Mouse (Mus musculus): ENCODE results near the gene Parn.
A peak's percentile ranks its signal among the peaks of the same experiment; 100 is the strongest.

Gene Parn

DNA sequence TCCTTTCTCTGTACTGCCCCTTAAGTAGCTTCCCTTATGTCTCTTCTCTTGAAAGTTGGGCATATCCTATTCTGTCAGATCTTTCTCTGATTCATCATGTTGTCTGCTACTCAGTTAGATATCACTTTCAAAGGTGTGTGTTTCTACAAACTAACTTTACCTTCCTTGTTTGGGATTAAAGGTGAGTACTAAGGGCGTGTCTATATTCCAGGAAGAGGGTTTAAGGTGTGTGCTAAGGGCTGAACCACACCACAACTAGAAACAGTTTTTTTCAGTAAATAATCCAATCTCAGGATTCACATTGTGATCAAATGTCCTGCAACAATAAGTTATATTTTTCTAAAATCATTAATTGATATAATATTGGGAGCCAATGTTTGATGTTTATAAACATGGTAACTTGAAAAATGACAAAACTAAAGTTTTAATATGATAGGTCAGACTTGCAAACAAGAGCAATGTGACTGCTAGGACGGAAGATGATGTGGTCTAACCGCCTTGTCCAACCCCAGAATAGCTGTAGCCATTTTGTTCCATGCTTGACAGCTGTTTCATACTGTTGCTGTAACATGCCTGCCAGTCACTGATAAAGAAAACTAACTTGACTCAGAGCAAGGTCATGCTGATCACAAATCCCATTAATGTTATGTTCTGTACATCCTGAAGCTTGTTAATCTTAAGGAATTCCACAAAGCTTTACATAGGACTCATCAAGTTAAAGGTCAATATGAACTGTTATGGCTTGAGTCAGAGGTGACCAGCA lies 46.0 kb downstream of the Parn start:
- DNase-seq: no peak

DNA sequence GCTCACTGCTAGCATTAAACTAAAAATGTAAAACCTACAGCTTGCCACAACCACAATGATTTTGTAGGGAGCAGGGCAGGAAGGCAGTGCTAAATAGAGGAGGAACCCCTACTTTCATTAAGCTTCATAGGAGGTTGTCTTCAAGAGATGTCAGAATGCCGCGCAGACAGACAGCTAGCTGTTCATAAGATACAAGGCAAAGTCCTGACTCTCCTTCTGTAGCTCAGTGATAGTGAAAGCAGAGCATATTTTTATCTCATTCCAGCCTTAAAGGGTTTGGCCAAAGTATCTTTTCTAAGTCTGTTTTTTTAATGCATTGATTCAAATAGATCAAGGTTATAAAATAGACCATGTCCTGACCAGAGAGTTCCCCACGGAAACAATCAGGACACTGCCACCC lies 47.8 kb downstream of the Parn start:
- DNase-seq: no peak

DNA sequence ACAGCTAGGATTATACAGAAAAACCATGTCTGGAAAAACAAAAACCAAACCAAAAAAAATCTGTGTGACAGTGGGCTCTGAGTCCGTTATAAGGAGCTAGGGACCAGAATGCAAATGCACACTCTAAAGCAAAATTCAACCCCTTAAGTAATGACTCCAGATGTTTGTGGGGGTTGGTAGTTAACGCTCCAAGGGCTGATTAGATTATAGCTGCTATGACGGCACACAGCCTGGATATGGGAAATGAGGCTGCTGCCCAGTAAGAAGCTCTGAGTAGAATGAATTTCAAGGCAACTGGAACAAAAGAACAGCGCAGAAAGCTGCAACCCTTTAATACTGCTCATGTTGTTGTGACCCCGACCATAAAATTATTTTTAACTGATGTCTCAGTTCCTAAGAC lies 52.7 kb downstream of the Parn start:
- DNase-seq: no peak

DNA sequence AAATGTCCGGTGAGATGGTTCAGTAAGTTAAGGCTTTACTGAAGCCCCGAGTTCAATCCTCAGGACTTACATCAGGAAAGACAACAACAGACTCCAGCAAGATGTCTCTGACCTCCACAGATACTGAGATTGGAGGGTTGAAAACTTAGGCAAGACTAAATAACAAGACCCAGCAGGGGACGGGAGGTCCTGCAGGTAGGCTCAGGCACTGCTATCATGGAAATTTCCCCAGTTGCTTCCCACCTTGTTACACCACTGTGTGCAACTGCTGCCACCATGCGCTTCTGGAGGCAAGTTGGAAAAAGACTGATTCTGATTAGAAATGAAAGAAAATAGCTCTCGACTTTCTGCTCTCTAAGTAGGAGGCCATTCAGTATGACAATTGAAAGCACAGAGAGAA lies 55.4 kb downstream of the Parn start:
- no peak for DNase-seq

DNA sequence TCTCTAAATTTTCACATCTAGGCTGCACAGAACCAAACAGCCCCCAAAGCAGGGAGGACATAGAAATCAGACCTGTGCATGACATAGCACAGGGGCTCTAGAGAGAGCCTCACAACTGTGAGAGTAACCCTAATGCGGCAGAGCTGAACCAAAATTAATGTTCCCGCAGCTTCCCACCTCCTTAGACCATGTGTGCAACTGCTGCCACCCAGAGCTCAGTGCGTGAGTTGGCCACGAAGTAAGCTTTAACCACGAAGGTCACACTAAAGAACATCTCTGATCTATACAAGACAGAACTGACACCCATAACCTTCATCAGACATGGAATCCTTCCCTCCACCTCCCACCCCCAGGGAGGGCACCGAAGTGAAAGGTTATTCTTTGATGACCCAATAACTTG lies 55.9 kb downstream of the Parn start:
- peak; percentile 5 for DNase-seq

DNA sequence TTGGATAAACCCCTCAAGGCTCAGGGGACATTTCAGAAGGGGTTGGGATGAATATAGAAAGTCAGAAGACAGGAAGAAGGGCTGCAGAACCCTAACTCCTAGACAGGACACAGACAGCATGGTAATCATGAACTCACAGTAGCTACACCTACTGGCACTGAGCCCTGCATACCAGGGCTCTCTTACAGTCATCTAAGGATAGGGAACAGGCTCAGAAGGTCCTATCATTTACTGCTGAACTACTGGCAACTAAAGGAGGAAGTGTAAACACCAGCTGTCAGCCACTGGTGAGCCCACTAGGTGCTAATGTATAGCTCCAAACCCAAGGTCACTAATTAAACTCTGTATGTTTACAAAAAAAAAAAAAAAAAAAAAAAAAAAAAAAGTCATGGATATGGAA lies 56.6 kb downstream of the Parn start:
- DNase-seq: peak; percentile 31

DNA sequence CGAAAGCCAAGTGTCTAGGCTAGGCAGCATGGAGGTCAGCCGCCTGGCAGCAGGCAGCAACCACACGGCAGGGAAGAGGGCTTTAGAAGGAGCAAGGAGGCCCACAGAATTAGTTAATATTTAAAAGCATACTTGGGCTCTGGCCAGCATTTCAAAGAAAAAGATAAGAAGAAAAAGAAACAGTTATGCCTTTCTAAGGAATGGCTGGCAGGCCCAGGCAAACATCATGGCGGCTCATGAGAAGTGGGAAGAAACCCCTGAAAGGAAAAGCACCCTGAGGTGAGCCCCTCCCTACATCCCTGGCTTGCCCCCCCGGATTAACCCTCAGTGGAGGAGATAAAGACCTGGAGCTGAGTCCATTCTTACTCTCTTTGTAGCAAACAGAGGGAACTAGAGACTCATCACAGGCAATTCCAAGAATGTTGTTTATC lies 57.0 kb downstream of the Parn start:
- DNase-seq: peak; percentile 28

DNA sequence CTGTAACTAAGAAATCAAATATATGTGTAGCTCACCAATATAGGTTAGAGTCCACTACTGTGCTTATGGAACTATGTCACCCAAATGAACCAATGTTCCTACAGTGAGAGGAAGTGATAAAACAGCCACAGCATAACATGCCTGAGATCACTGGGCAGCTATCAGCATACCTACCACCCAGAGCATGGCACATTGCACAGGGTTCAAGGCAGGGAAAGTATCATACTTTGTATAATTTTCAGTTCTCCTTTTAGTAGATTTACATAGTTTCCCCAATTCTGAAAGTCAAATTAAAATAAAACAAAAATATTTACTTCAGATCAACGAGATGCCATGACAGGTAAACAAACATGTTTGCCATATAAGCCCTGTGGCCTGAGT lies 59.3 kb downstream of the Parn start:
- no peak for DNase-seq

DNA sequence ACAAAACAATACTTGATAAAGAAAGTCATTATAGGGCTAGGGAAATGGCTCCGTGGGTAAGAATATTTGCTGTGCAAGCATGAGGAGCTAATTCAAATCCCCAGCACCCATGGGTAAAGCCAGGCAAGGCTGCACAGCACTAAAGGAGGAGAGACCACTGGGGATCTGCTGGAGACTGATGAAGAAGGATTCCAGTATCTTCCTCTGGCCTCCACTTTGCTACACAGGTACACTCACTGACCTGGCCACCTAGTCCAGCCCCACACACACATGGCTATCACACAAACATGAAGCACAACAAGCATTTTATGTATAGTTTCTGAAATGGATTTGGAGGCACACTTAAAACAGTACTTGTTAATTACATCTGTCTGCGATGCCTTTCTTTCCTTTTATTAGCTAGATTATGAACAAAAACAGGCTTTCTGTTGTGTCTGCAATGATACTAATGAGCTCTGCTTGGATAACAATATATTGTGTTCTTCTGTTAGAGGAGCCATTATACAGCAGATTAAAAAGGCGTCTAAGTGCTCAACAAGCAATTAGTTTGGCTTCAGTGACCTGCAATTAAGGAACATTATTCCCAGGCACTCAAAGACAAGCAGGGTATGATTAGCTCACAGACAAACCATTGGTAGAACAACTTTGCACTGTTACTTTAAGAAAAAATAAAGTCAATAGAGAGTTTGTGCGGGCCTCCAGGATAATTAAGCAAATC lies 59.8 kb downstream of the Parn start:
- no peak for DNase-seq

DNA sequence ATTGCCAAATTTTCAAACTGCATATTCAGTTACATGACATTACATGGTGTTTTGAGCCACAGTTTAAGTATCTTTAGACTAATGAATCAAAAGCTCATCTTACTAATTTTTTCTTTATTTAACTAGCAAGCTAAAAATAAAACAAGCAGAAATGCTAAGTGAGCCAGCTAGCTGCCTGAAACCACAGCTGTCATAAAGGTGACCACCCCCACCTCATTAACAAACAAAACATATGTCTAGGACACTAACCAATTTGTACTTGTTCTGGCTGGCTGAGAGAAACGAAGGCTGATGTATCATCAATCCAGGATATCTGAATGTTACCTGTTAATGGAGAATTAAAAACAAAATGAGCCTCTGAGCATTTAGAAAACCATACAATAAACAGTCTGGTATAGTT lies 65.2 kb downstream of the Parn start:
- no peak for DNase-seq

DNA sequence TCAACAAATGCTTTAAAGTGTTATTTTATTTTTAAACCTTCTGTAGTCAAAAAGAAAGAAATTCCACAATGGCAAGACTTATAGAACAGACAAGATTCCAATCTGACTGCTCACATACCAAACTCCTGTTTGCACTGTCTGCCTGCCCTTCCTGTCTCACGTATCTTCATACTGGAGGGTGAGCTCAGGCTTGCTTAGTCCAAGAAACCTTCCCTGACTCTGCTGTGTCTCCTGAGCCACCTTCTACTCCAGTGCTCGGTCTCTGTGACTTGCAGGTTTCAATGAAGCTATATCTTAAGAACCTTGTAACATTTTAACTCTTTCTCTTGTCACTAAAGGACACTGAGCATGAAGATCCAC lies 78.9 kb downstream of the Parn start:
- DNase-seq: no peak

DNA sequence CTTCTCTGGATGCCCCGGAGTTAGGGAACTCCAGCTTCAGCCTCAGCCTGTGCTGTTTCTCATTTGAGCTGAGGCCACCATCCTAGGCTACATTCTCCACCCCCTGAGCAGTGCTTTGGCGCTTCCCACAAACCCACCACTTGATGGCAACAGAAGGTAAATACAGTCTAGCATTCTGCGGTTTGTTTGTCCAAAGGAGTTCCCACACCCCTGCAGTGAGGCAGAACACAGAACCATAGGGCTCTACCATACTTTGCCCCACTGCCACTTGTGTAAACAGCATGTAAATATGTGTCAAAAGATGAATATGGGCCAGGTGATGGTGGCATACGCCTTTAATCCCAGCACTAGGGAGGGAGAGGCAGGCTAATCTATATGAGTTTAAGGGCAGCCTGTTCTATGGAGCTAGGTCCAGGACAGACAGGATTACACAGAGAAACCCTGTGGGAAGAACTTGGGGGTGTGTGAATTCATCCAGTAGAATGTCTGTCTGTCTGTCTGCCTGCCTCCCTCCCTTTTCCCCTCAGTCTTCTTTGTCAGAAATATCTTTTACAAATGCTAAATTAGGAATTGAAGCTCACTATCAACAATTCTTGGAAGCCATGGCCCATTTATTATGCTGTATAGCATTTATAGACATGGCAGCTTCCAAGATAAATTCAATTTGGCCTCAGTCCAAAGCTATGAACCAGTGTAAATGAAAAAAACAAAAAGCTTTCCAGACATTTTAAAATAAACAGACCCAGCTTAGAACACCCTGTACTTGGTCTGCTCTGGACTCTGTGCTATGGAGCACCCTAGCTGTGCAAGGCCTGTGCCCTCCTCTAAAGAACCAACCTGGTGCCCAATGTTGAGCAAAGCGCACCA lies 79.6 kb downstream of the Parn start:
- peak; percentile 8 for DNase-seq

DNA sequence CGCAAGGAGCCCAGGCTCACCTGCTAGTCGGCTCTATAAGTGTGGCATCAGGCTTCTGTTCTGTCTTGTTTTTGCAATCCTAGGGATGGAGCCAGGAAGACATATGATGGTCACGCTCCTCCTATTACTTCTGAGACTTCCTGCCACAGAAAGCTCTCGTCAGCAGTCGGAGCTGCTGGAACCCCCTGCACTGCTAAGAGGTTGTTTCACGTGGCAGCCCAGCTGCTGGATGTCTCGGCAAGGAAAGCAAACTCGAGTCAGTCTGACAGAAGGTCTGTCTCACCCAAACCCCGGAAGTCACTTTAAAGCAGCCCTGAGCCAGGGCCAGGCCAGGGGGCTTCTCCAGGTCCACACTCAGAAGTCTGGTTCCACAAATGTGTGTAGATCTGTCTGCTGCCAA lies 82.7 kb downstream of the Parn start:
- peak; percentile 7 for DNase-seq

DNA sequence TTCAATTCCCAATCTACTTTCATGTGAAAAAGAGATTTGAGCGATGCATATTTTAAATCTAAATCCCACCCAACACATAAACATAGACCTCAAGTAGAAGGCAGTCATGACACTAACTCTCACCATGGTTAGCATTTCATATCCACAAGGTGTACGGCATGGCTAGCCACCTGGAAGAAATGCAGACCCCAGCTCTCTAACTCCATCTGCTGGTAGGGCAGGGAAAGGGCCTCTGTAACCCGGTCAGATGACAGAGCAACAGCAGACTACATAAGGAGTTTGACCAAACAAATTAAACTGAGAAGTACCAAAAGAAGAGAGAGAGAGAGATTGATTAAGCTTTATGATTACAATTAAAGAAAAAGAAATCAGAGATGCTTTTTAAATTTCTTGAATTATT lies 87.2 kb downstream of the Parn start:
- DNase-seq: peak; percentile 12

DNA sequence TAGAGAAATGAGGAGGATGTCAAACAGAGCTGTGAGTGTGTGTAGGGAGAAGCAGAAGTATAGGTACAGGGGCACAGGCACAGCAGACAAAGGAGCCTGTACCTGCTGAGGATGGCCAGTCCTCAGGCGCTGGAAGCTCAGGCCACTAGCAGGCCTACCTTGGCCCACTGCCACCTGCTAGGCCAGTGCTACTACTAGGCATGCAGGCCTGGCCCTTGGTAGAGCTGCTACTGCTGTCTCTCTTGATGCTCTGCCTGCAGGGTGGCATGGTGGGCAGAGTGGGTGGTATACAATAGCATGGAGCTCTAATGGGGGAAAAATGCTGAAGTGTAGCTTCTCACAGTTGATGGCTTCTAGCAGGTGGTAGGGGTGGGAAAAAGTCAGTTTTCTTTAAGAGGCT lies 88.0 kb downstream of the Parn start:
- DNase-seq: no peak

DNA sequence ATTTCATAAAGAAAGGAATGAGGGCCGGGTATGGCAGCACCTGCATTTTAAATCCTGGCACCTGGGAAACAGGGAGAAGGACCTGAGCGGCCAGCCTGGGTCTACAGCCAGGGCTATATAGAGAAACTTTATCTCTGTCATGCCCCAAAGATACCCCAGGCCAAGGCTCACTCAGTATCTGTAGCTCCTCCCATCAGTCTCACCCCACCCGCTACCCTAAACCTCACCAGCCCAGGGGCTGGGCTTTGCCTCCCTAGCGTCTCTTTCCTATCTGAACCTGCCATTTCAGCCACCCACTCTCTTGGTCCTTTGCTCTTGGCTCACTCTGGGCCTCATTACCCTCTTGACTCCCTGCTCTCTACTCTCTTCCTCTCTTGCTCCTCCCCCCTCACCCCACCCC lies 92.7 kb downstream of the Parn start:
- DNase-seq: no peak

DNA sequence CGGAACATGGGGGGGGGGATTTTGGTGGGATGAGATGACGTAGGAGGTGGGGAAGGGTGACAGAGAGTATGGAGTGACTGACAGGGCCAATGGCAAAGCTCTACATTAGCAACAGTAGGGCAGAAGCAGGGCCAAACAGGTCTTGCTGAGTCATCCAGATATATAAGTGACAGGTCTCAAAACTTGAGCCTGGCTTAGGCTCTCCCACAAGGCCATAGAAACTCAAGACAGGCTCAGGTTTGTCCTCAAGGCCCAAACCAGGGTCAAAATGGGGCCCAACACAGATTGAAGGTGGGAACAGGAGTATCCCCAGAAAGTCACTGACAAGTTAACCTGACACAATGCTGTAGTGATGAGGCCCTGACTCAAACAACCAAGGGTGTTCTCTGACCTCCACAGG lies 99.7 kb downstream of the Parn start:
- DNase-seq: no peak

DNA sequence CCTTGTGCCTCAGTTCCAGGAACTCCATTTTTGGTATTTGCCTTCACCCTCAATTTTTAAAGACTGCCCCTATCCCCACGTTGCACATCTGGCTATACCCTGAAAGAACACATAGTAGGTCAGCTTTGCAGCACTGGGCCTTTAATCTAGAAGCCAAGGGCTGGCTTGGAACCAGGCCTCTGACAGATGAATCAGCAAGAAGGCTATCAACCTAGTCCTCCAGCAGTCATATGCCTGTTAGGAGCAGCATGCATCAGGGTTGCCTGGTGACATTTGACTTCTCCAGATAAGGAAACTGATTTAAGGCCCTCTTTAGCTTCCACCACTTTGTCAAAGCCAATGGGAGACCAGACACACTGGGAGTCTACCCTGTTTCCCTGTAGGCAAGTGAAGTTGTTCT lies 100.4 kb downstream of the Parn start:
- no peak for DNase-seq

DNA sequence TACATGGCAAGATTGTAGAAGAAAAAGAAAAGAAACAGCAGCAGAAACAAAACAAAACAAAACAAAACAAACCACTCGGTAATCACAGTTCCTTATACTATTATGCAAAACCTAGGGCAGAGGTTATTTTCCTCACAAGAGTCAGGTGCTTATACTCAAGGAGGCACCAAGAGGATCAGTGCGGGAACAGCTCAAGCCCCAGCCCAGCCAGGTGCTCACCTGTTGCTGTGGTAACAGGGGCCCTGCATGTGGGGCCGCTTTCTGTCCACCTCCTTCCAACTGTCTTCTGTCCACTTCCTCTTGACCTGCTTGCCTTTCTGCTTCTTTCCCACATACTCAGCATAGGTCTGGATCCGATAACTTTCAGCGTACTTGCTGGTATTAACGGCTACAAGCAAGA lies 101.6 kb downstream of the Parn start:
- DNase-seq: peak; percentile 17

DNA sequence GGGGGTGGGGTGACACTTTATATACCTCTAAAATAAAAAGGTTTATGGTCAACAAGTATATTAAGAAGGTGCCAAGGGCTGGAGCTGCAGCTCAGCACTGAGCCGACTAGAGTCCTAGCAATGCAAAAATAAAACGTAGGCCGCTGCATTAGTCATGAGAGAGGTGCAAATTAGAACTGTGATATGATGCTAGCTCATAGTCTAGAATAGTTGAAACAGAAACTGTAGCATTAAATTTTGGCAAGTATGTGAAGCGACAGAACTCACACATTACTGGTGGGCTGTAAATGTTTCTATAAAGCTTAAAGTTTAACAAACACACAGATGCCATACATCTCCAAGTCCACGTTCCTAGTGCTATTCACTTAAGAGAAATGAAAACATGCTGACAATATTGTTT lies 102.7 kb downstream of the Parn start:
- DNase-seq: no peak

DNA sequence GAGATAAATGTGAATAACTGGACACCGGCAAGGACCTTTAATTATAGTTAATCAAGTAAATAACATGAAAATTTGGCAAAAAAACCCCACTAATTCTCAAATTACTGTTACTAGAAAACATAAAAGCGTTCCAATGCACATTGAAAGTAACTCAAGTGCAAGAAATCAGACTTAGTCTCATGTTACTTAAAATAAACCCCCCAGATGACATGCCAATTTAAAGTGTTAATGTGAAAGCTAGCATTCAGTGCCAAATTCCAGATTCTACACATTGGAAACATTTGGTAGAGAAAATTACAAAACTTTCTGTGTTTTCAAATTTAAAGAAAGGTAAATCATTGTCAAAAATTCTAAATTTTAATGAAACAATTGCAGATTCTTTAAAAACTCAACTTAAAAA lies 110.2 kb downstream of the Parn start:
- DNase-seq: no peak

DNA sequence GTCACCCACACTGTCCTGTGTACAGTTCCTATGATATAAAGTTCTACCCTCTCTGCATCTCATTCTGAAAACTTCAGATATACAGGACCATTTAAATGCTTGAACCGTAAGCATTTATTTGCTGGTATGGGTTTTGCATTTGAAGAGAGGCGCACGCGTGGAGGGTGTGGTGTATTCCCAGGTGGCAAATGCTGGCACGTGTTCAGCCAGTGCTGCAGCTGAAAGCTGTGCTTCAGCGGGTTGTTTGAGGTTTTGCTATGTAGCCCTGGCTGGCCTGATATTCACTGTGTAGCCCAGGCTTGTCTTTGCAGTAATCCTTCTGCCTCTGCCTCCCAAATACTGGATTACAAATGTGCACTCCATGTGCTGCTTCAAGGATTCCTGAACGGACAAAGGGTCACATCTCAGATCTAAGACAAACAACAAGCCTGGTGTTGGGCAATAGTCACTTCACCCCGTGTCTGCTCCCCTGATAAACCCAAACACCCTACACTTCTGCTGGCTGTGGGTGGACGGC lies 111.0 kb downstream of the Parn start:
- DNase-seq: peak; percentile 13

DNA sequence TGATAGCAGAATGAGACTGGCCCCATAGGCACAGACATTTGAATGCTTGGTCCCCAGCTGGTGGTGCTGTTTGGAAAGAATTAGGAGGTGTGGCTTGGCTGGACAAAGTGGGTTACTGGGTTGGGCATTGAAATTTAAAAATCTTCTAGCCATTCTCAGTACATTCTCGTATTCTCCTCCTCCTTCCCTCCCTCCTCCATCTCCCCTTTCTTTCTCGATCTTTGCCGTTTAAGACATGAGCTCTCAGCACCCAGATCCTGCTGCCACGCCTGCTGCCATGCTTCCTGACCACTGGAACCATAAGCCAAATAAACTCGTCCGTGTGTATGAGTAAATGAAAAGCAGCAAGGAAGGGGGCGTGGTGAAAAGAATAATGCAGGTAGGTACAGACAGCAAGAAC lies 111.5 kb downstream of the Parn start:
- DNase-seq: no peak

DNA sequence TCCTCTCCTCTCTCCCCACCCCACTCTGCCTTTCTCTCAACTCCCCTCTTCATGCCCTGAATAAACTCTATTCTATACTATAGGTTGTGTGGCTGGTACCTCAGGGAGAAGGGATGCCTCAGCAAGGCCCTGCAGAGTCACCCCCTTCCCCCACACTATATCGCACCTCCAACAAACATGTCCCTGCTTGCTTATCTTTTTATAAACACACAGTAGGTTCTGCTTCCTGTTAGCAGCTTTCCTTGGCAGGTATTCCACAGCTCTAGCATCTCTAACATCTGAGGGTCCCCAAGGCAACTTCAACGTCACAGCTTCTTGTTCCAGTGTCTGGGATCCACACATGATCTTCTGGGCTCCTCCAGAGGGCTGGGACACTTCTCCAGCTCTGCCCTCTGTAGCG lies 117.3 kb downstream of the Parn start:
- no peak for DNase-seq
